Mouse (Mus musculus) Patski (cell line): ENCODE data around the gene Traf6. TPM values are rescaled to one million over a fixed set of nuclear protein-coding genes. Genes with fewer than 3 reads are reported as not detected.

ENCODE experiments used
- ATAC-seq: fragments of 100-300 bp; one replicate; pipeline ENCODE4 v1.8.0; 2021
- CTCF ChIA-PET: fragments of 350-600 bp; sonication (Branson Sonifier 250); formaldehyde crosslinking; loops from one replicate; lab custom pipeline; 2022; ENCODE audit warnings: inconsistent platforms; lab: Charles Lee
- POLR2A ChIA-PET: fragments of 350-600 bp; sonication (Branson Sonifier 250); formaldehyde crosslinking; loops from one replicate; lab custom pipeline; 2022; ENCODE audit warnings: antibody characterized with exemption, inconsistent platforms; lab: Charles Lee
- DNase-seq: peaks from one replicate; pipeline ENCODE4 v3.0.0-alpha.2; 2011; ENCODE audit warnings: low read depth, low spot score
- H3K27me3 ChIP-seq: fragments of 371-371 bp; one replicate; pipeline ENCODE4 v1.5.1; 2021
- CTCF ChIP-seq: fragments of 100-300 bp; IDR thresholded peaks from one replicate; pipeline ENCODE4 v1.5.1; 2021
- in situ Hi-C: fragments of 300-500 bp; cut with MboI; formaldehyde crosslinking; loops from 3 replicates; pipeline ENCODE4 v1.11.1; 2018; ENCODE audit warnings: low pct_unique_long_range_greater_than_20kb, mixed read lengths
- polyA plus RNA-seq: library from polyadenylated mRNA; unstranded; gene quantifications from one replicate; pipeline ENCODE4 v1.2.3, GENCODE M21; 2021

The Traf6 gene
- polyA plus RNA-seq, 1 experiment from 2014 or later = 13.8 TPM

- CTCF ChIA-PET = interaction anchor here (0.7 to 6.5 kb wide), 14 partner anchors 11 to 185 kb away, joined by 3 to 34 read pairs (median 4); no protein-coding TSS in a partner anchor
- in situ Hi-C loops = loop anchor here (5.0 kb wide), 1 partner anchor 121 kb away; no protein-coding TSS in a partner anchor
- peaks cover 60% of the 10 kb centered on the region for H3K27me3 ChIP-seq
- peak; percentile 74 for TF ChIP-seq CTCF
- POLR2A ChIA-PET = interaction anchor here (0.7 kb wide), 1 partner anchor 54 kb away, joined by 3 read pairs; no protein-coding TSS in a partner anchor
- DNase-seq = no peak
- peak; percentile 56 for ATAC-seq
These were observed 25.2 kb upstream of the Traf6 start for GRCm38 (mm10) chr2:101652921-101653597.

GRCm38 (mm10) chr2:101660536-101660935 lies 17.7 kb upstream of the Traf6 start:
- no peak for DNase-seq
- H3K27me3 ChIP-seq = peaks cover 45% of the 10 kb centered on the region
- TF ChIP-seq CTCF = no peak
- CTCF ChIA-PET = interaction anchor here (1.1 kb wide), 1 partner anchor 188 kb away, joined by 3 read pairs; no protein-coding TSS in a partner anchor
- POLR2A ChIA-PET = no interaction called here
- in situ Hi-C loops = no loop called here
- ATAC-seq = no peak

GRCm38 (mm10) chr2:101665058-101665702 lies 13.0 kb upstream of the Traf6 start:
- DNase-seq (no peak), ATAC-seq (peak; percentile 88)
- POLR2A ChIA-PET = no interaction called here
- CTCF ChIA-PET = interaction anchor here (0.9 to 2.0 kb wide), 4 partner anchors 14 to 193 kb away, joined by 3 to 10 read pairs (median 3); partner anchors contain the start of gene Traf6
- TF ChIP-seq CTCF = peak; percentile 94
- in situ Hi-C loops = no loop called here
- peaks cover 45% of the 10 kb centered on the region for H3K27me3 ChIP-seq

GRCm38 (mm10) chr2:101665703-101666092 lies 12.5 kb upstream of the Traf6 start:
- ChIA-PET POLR2A (no interaction called here), CTCF (interaction anchor here (0.9 to 2.0 kb wide), 4 partner anchors 14 to 193 kb away, joined by 3 to 10 read pairs (median 3); partner anchors contain the start of gene Traf6)
- H3K27me3 ChIP-seq = peaks cover 48% of the 10 kb centered on the region
- DNase-seq = no peak
- no peak for TF ChIP-seq CTCF
- in situ Hi-C loops = no loop called here
- ATAC-seq = no peak

GRCm38 (mm10) chr2:101668751-101669150 lies 9.5 kb upstream of the Traf6 start:
- peaks cover 57% of the 10 kb centered on the region for H3K27me3 ChIP-seq
- CTCF ChIA-PET = no interaction called here
- no peak for TF ChIP-seq CTCF
- POLR2A ChIA-PET = no interaction called here
- DNase-seq (no peak), ATAC-seq (no peak)
- in situ Hi-C loops = no loop called here

GRCm38 (mm10) chr2:101673547-101673946 lies 4.7 kb upstream of the Traf6 start:
- DNase-seq (no peak), ATAC-seq (no peak)
- CTCF ChIA-PET = no interaction called here
- POLR2A ChIA-PET = no interaction called here
- H3K27me3 ChIP-seq = peaks cover 43% of the 10 kb centered on the region
- in situ Hi-C loops = no loop called here
- TF ChIP-seq CTCF = no peak

GRCm38 (mm10) chr2:101679164-101679784 lies 1.0 kb downstream of the Traf6 start:
- no peak for DNase-seq
- CTCF ChIA-PET = interaction anchor here (0.7 to 3.1 kb wide), 2 partner anchors 9 to 13 kb away, joined by 3 to 10 read pairs; no protein-coding TSS in a partner anchor
- in situ Hi-C loops = no loop called here

GRCm38 (mm10) chr2:101684421-101684820 lies 6.2 kb downstream of the Traf6 start:
- no peak for DNase-seq
- H3K27me3 ChIP-seq = no peaks in the 10 kb centered on the region
- ATAC-seq = no peak
- CTCF ChIA-PET = interaction anchor here (1.2 kb wide), 1 partner anchor 19 kb away, joined by 3 read pairs; no protein-coding TSS in a partner anchor
- no peak for TF ChIP-seq CTCF
- POLR2A ChIA-PET = no interaction called here
- in situ Hi-C loops = no loop called here

More at GRCm38 (mm10) chr2:101679164-101679784, 1.0 kb downstream of the Traf6 start:
- TF ChIP-seq CTCF = no peak
- peaks cover 9% of the 10 kb centered on the region for H3K27me3 ChIP-seq
- ATAC-seq = no peak
- POLR2A ChIA-PET = interaction anchor here (0.7 kb wide), 1 partner anchor 296 kb away, joined by 3 read pairs; no protein-coding TSS in a partner anchor

- H3K27me3 ChIP-seq = no peaks in the 10 kb centered on the region
- no peak for DNase-seq
- CTCF ChIA-PET = interaction anchor here (0.7 to 1.0 kb wide), 2 partner anchors 9 to 334 kb away, joined by 3 read pairs; no protein-coding TSS in a partner anchor
- ATAC-seq = no peak
- no peak for TF ChIP-seq CTCF
- in situ Hi-C loops = no loop called here
- POLR2A ChIA-PET = no interaction called here
These were observed 9.8 kb downstream of the Traf6 start for GRCm38 (mm10) chr2:101688011-101688410.

- no peak for TF ChIP-seq CTCF
- ChIA-PET POLR2A (no interaction called here), CTCF (no interaction called here)
- ATAC-seq = no peak
- DNase-seq = no peak
- in situ Hi-C loops = no loop called here
- no peaks in the 10 kb centered on the region for H3K27me3 ChIP-seq
These were observed 12.1 kb downstream of the Traf6 start for GRCm38 (mm10) chr2:101690252-101690827.
